Mouse (Mus musculus) hindbrain, embryonic 11.5 days (tissue): ENCODE measurements around the gene 1700010B08Rik. TPM values are rescaled to one million over a fixed set of nuclear protein-coding genes. Genes with fewer than 3 reads are reported as not detected.

ENCODE experiments used
- ATAC-seq: fragments of 200-750 bp; cut with Nextera tagmentation; 2 replicates; pipeline ENCODE4 v1.8.0; 2017; ENCODE audit warnings: mild to moderate bottlenecking, moderate TSS enrichment, moderate library complexity; ENCODE audit not compliant: low FRiP score
- DNase-seq: peaks from one replicate; pipeline ENCODE4 v3.0.0-alpha.2; 2015; ENCODE audit warnings: low spot score
- H3K27ac ChIP-seq: fragments of 300-500 bp; sonication (generic); 2 replicates; pipeline ENCODE4 v1.5.1; 2014; ENCODE audit warnings: mild to moderate bottlenecking, low read depth, low read length
- H3K27me3 ChIP-seq: fragments of 300-500 bp; sonication (generic); 2 replicates; pipeline ENCODE4 v1.6.1; 2014; ENCODE audit warnings: mild to moderate bottlenecking, low read length, moderate library complexity, mixed read lengths; ENCODE audit not compliant: control insufficient read depth, insufficient read depth
- H3K36me3 ChIP-seq: fragments of 300-500 bp; sonication (generic); 2 replicates; pipeline ENCODE4 v1.6.1; 2014; ENCODE audit warnings: mild to moderate bottlenecking, low read length, moderate library complexity, mixed read lengths; ENCODE audit not compliant: control insufficient read depth, insufficient read depth
- H3K4me1 ChIP-seq: fragments of 300-500 bp; sonication (generic); replicated peaks from 2 replicates; pipeline ENCODE4 v1.6.1; 2014; ENCODE audit warnings: low read length, mixed read lengths; ENCODE audit not compliant: control insufficient read depth, insufficient read depth
- H3K4me2 ChIP-seq: fragments of 300-500 bp; sonication (generic); replicated peaks from 2 replicates; pipeline ENCODE4 v1.6.1; 2014; ENCODE audit warnings: mild to moderate bottlenecking, low read depth, low read length
- H3K4me3 ChIP-seq: fragments of 300-500 bp; sonication (generic); 2 replicates; pipeline ENCODE4 v1.5.1; 2014; ENCODE audit warnings: low read depth, low read length
- H3K9ac ChIP-seq: fragments of 300-500 bp; sonication (generic); 2 replicates; pipeline ENCODE4 v1.6.1; 2014; ENCODE audit warnings: low read depth, low read length
- H3K9me3 ChIP-seq: fragments of 300-500 bp; sonication (generic); 2 replicates; pipeline ENCODE4 v1.6.1; 2016; ENCODE audit warnings: low read length; ENCODE audit not compliant: control insufficient read depth
- WGBS: fragments of 180-500 bp; shearing (Covaris S2); extraction: QIAGEN DNeasy Blood & Tissue Kit; methylation state at CpG from one replicate; pipeline ENCODE4 v1.1.7; 2014; 5-methylcytosine and 5-hydroxymethylcytosine counted together
- polyA plus RNA-seq: library from polyadenylated mRNA; unstranded; fragments of >200 nt; fragmentation: Nextera tagmentation; extraction: Ambion mirVana; gene quantifications from 2 replicates; pipeline ENCODE4 v1.2.1, GENCODE M21; 2014

Gene 1700010B08Rik
- polyA plus RNA-seq, 1 experiment from 2014 or later = not detected

DNA sequence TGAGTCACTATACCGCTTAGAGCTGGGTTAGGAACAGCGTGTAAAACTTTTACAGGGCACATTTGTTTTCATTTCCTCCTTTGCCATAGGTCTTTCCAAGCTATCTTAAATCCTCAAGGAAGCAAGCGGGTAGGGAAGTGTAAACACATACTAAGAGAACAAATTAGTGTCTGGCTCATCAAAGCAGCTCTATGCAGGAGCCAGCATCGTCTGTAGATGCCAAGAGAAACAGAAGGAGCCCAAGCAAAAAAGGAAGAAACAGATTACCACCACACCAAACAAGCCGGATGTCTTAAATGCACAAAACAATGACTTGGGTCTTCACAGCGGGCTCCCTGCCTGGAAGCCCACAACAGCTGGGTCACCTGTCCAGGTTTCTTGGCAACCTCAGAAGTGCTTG is 9.0 kb upstream of the 1700010B08Rik start:
- DNase-seq = no peak
- Histone ChIP-seq H3K9ac (no peak overlapping the region), H3K27me3 (no peaks in the 10 kb centered on the region), H3K27ac (no peak overlapping the region), H3K9me3 (no peaks in the 10 kb centered on the region), H3K4me3 (no peak overlapping the region), H3K36me3 (0 out of 2 replicates have a peak, but pooled peaks cover 3% of the 10 kb centered on the region), H3K4me2 (no peak overlapping the region), H3K4me1 (peaks cover 5% of the 10 kb centered on the region; the same call in 1 of the 2 replicates)
- no peak for ATAC-seq
- WGBS = 86% methylated on average over 6 of the region's 6 CpGs

- Histone ChIP-seq H3K9me3 (no peaks in the 10 kb centered on the region), H3K36me3 (0 out of 2 replicates have a peak, but pooled peaks cover 3% of the 10 kb centered on the region), H3K27ac (peak overlapping the region; percentile 25; the same call in 1 of the 2 replicates), H3K4me2 (no peak overlapping the region), H3K4me3 (no peak overlapping the region), H3K4me1 (peaks cover 5% of the 10 kb centered on the region; the same call in 1 of the 2 replicates), H3K9ac (no peak overlapping the region), H3K27me3 (no peaks in the 10 kb centered on the region)
- peak; percentile 44 for ATAC-seq
- peak; percentile 28 for DNase-seq
- 49% methylated on average over 10 of the region's 10 CpGs for WGBS
These were observed 6.6 kb upstream of the 1700010B08Rik start for GRCm38 (mm10) chr2:173712656-173713055.

DNA sequence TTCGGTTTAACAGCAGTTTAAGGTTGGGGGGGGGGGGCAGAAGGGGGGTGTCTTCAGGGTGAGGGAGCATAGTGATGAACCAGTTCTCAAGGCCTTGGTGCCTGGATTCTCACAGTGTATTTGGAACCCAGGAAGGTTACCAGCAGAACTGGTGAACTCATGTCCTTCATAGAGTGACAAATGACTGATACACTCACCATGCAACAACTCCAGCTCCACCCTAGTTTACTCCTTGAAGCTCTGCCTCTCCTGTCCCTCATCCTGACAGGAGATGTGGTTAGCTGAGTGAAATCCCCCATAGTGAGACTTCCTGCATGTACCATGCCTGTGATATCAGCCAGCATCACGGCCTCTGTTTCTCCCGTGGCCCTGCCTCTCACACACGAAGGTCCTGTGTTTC is 6.0 kb upstream of the 1700010B08Rik start:
- H3K4me2 ChIP-seq = no peak overlapping the region
- H3K9ac ChIP-seq = no peak overlapping the region
- H3K9me3 ChIP-seq = no peaks in the 10 kb centered on the region
- H3K4me3 ChIP-seq = no peak overlapping the region
- H3K27ac ChIP-seq = 0 out of 2 replicates have a peak overlapping the region, but pooled peaks have one; percentile 25
- 72% methylated on average over 4 of the region's 4 CpGs for WGBS
- H3K4me1 ChIP-seq = peaks cover 5% of the 10 kb centered on the region; the same call in 1 of the 2 replicates
- no peaks in the 10 kb centered on the region for H3K27me3 ChIP-seq
- no peak for DNase-seq
- H3K36me3 ChIP-seq = 0 out of 2 replicates have a peak, but pooled peaks cover 2% of the 10 kb centered on the region
- ATAC-seq = no peak

GRCm38 (mm10) chr2:173714620-173715218 is 4.5 kb upstream of the 1700010B08Rik start:
- no peaks in the 10 kb centered on the region for H3K36me3 ChIP-seq
- peak; percentile 37; the same call in 1 of the 2 replicates for ATAC-seq
- no peak overlapping the region for H3K4me2 ChIP-seq
- peak overlapping the region; percentile 60 for H3K27ac ChIP-seq
- H3K9ac ChIP-seq = no peak overlapping the region
- H3K27me3 ChIP-seq = no peaks in the 10 kb centered on the region
- no peaks in the 10 kb centered on the region for H3K9me3 ChIP-seq
- H3K4me3 ChIP-seq = no peak overlapping the region
- H3K4me1 ChIP-seq = peaks cover 5% of the 10 kb centered on the region; the same call in 1 of the 2 replicates
- 33% methylated on average over 8 of the region's 8 CpGs for WGBS
- DNase-seq = no peak

DNA sequence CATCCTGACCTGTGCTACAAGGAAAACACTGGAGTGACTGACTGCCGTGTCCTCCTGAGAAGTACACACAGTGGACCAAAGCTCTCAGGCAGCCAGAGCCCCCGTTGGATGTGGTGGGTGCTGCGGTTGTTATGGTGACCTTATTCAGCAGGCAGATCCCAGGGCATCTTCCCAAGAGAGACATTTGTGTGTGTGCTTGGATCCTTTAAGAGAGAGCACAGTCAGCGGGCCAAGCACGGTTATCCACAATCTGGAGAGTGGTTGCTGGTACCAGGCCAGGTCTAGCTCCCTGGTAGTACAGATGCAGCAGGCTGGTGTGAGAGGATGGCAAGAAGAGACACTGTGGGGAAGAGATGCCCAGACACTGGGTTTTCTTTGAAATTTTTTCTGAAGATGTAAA is 2.2 kb upstream of the 1700010B08Rik start:
- Histone ChIP-seq H3K27me3 (no peaks in the 10 kb centered on the region), H3K4me3 (no peak overlapping the region), H3K9me3 (no peaks in the 10 kb centered on the region), H3K4me2 (no peak overlapping the region), H3K27ac (no peak overlapping the region), H3K9ac (no peak overlapping the region), H3K36me3 (no peaks in the 10 kb centered on the region), H3K4me1 (peaks cover 5% of the 10 kb centered on the region; the same call in 1 of the 2 replicates)
- ATAC-seq (no peak), DNase-seq (no peak)
- WGBS = 87% methylated on average over 5 of the region's 5 CpGs

- Histone ChIP-seq H3K4me1 (no peaks in the 10 kb centered on the region), H3K4me3 (no peak overlapping the region), H3K27me3 (no peaks in the 10 kb centered on the region), H3K36me3 (no peaks in the 10 kb centered on the region), H3K27ac (no peak overlapping the region), H3K9me3 (no peaks in the 10 kb centered on the region), H3K4me2 (no peak overlapping the region), H3K9ac (no peak overlapping the region)
- DNase-seq = no peak
- no peak for ATAC-seq
- WGBS = 77% methylated on average over 11 of the region's 11 CpGs
These were observed 3.1 kb downstream of the 1700010B08Rik start for GRCm38 (mm10) chr2:173722251-173722857.

- H3K4me3 ChIP-seq = no peak overlapping the region
- 26% methylated on average over 14 of the region's 14 CpGs for WGBS
- no peaks in the 10 kb centered on the region for H3K36me3 ChIP-seq
- no peak overlapping the region for H3K27ac ChIP-seq
- no peaks in the 10 kb centered on the region for H3K27me3 ChIP-seq
- no peak overlapping the region for H3K4me2 ChIP-seq
- ATAC-seq (peak; percentile 63), DNase-seq (peak; percentile 53)
- H3K4me1 ChIP-seq = no peaks in the 10 kb centered on the region
- no peak overlapping the region for H3K9ac ChIP-seq
- H3K9me3 ChIP-seq = no peaks in the 10 kb centered on the region
These were observed 5.2 kb downstream of the 1700010B08Rik start for GRCm38 (mm10) chr2:173724382-173724781.

GRCm38 (mm10) chr2:173724940-173725807 is 6.0 kb downstream of the 1700010B08Rik start:
- 51% methylated on average over 15 of the region's 15 CpGs for WGBS

More at GRCm38 (mm10) chr2:173724940-173725807, 6.0 kb downstream of the 1700010B08Rik start:
- no peaks in the 10 kb centered on the region for H3K36me3 ChIP-seq
- H3K4me1 ChIP-seq = no peaks in the 10 kb centered on the region; the same call in 1 of the 2 replicates
- H3K4me2 ChIP-seq = no peak overlapping the region
- DNase-seq (peak; percentile 34), ATAC-seq (peak; percentile 73)
- peak overlapping the region; percentile 17; the same call in 1 of the 2 replicates for H3K27ac ChIP-seq
- H3K27me3 ChIP-seq = no peaks in the 10 kb centered on the region
- H3K9me3 ChIP-seq = no peaks in the 10 kb centered on the region
- no peak overlapping the region for H3K4me3 ChIP-seq
- no peak overlapping the region for H3K9ac ChIP-seq
